Mouse (Mus musculus) left cerebral cortex, postnatal 36 days (tissue): ENCODE results near the gene Psmc4. TPM values are rescaled to one million over a fixed set of nuclear protein-coding genes. Genes with fewer than 3 reads are reported as not detected.
A peak's percentile ranks its signal among the peaks of the same experiment; 100 is the strongest.

ENCODE experiments used
- DNase-seq, 2 experiments: peaks; one replicate each; pipeline ENCODE4 v3.0.0; 2021 to 2022; ENCODE audit warnings: low spot score in 2 of 2, mixed read lengths in 1 of 2
- intact Hi-C: fragments of 180-260 bp; cut with DNase I; formaldehyde crosslinking; loops from one replicate; pipeline ENCODE4 v1.15.1; 2025
- total RNA-seq, 2 experiments: library from RNA; stranded (reverse); gene quantifications; 2 replicates each; pipeline ENCODE4 v1.2.3; 2021

The Psmc4 gene
- total RNA-seq: 100 to 1,000 TPM; 120 to 132 TPM

DNA sequence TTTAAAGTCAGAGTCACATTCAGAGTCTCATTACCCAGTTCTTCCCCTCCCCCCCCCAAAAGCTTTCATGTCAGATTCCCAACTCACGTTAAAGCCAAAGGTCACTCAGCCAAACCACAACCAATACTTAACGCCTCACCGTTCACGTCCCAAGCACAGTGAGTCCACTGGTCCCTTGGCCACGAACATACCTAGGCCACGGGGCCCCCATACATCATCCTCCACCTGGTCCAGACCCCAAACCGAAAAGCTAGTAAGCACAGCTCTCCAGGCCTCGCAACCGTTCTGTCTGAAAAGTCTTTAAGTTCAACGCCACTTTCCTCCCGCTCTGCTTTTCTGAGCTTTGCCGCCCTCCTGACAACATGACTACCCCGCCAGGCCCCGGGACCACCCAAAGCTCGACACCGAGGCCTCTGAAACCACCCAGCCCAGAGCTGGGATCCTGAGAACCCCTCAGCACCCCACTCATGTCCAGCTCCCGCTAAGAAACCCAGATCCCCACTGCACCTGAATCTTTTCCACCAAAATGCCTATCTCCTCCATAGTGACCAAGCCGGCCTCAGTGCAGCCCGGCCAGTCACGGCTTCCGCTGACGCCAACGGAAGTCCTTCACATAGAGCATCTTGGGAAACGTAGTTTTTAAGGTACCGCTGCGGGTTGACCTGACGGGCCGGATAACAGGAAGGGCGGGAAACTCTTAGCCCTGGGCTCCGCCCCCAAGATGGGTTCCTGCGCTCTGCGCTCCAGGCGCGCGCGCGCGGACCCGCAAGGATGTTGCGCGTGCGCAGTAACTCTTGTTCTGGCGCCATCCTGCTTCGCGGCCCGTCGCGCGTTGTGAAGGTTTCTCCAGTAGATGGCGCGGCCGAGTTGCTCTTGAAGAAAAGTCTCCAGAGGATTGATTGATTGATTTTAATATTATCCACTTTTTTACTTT lies at the start of gene Psmc4:
Gene Psmc4 (minus strand): TSS at position 626 of the 934 bp plus-strand sequence.
- peak; percentile 98 for DNase-seq
- intact Hi-C loops: loop anchor here (1.0 to 10.0 kb wide), 3 partner anchors 98 to 255 kb away; partner anchors contain the start of gene Dll3

DNA sequence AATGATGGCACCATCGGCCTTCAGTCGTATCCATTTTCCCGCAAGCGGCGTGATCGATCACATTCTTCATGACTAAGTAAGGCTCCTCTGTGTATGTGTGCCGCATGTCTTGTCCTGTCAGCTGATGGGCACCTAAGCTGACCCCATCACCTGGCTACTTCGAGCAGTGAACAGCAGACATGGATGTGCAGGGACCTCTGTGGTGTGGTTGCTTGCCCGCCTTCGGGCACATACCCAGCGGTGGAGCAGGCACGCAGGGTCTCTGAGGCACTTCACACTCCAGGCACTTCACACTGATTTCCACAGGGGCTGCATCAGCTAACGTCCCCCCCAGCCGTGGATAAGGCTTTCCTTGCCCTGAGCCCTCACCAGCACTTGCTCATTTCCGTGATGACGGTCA lies 49.2 kb upstream of the Psmc4 start:
- intact Hi-C loops: no loop called here
- no peak for DNase-seq

- intact Hi-C loops: no loop called here
- no peak for DNase-seq
These were observed 43.6 kb upstream of the Psmc4 start for GRCm38 (mm10) chr7:28093541-28093940.

DNA sequence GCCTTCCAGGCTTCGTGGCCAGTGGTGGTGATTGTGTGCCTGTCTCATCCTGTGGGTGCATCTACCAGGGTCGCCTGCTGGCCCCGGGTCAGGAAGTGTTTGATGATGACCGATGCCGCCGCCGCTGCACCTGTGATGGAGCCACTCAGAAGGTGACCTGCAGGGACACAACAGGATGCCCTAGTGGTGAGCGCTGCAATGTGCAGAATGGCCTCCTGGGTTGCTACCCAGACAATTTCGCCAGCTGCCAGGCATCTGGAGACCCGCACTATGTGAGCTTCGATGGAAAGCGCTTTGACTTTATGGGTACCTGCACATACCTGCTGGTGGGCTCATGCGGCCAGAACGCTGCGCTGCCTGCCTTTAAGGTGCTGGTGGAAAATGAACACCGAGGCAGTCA lies 36.3 kb upstream of the Psmc4 start:
- intact Hi-C loops: no loop called here
- DNase-seq: no peak

DNA sequence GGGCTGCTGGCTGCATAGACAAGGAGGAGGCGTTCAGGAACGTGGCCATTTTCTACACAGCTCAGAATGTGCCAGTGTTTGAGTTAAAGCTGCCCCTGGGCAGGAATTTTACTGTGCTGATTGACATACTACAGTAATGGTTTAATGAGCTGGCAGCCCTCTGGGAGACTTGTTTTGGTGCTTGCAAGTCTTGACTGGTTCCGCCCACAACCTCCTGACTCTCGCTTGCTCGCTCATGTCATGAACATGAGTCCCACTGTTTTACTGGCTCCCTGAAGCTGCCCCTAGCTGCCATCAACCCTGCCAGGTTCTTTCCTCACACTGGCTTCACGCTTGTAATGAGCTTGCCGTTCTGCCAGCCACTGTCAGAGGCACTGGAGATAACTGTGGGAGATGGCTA lies 34.3 kb upstream of the Psmc4 start:
- intact Hi-C loops: no loop called here
- peak; percentile 23 to 46 for DNase-seq

- intact Hi-C loops: no loop called here
- DNase-seq: no peak
These were observed 20.8 kb upstream of the Psmc4 start, which contains the start of gene Fcgbp for GRCm38 (mm10) chr7:28070531-28071298. Gene Fcgbp, plus strand, starts transcription at chr7:28071236.

- no peak for DNase-seq
- intact Hi-C loops: no loop called here
These were observed 19.8 kb upstream of the Psmc4 start for GRCm38 (mm10) chr7:28069546-28070172.

- intact Hi-C loops: no loop called here
- DNase-seq: no peak
These were observed 18.8 kb upstream of the Psmc4 start for GRCm38 (mm10) chr7:28068661-28069060.

DNA sequence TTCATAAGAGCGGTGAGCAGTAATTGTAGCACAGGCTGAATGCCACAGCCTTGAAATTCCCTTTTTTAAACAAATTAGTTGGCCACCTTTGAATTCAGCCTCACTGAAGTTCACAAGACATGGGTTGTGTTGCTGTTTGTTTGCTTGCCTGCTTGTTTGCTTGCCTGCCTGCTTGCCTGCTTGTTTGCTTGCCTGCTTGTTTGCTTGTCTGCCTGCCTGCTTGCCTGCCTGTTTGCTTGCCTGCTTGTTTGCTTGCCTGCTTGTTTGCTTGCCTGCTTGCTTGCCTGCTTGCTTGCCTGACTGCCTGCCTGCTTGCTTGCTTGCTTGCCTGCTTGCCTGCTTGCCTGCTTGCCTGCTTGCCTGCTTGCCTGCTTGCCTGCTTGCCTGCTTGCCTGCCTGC lies 10.1 kb upstream of the Psmc4 start:
- intact Hi-C loops: loop anchor here (10.0 kb wide), 1 partner anchor 245 kb away; the partner anchor contains the start of gene Dll3
- no peak for DNase-seq

DNA sequence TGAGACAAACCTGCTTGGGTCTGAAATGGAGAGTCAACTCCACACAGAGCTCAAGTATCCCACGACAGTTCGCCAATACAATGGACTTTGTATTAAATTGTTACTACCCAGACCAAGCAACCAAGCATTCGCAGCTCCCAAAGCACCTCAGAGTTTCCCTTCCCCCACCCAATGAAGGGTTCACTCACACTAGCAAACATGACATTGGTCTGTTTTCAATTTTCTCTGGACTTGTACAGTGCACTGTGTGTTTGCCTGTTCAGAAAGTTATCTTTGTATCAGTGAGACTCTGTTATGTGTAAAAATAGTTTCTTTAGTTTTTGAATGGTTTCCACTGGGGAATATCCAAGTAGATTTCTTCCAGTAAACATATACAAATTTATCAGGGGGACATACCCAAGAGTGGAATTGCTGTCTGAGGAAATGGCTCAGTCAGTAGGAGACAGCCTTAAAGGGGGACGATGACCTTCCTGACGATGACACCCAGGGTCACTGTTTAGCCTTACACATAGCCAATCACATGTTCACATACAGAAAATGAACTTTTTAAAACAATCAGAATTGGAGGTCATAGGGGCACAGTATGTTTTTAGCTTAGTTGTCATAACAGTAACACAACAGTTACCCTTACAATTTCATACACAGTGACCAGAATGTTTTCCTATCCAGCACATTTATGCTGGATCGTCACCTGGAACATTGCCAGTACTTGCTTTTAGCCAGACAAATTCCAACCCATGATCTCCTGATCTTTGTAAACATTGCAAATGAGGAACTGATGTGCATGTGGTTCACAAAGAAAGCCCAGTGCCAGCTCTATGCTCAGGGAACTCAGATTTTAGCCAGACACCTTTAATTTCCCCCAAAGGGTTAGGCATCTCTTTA lies 3.4 kb upstream of the Psmc4 start:
- intact Hi-C loops: loop anchor here (5.0 to 10.0 kb wide), 2 partner anchors 94 to 252 kb away; partner anchors contain the start of gene Dll3
- DNase-seq: no peak

DNA sequence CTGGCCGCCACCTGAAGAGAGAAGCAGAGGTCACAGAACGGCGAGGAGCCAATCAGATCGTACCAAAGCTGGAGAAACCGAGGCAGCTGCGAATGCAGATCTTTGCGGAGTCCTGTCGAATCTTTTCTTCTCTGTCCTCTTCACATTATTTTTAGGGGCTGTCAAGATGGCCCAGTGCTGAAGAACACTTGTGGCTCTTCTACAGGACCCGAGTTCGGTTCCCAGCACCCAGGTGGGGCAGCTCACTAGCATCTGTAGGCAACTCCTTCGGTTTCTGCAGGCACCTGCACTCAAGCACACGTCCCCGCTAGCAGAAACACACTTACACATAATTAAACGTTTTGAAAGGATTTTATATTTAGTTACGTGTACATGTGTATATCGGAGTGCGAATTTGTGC lies 683 bp upstream of the Psmc4 start:
- intact Hi-C loops: loop anchor here (1.0 to 10.0 kb wide), 3 partner anchors 97 to 254 kb away; partner anchors contain the start of gene Dll3
- no peak for DNase-seq

DNA sequence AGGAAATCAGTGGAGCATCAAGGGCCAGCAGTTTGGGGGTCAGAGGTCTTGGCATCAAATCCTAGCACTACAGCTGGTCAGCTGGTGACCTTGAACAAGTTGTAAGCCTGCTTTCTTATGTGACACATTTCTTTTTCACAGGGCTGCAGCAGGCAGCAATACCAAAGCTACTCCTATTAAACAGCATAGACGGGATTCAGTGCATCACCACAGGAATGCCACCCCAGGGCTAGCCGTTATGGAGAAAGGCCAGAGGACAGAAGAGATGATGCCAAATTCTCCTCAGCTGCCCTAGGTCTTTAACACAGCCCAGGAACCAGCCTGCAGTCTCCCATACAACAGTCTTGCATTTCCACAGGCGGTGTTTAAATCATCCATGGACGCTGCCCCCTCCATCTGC lies 5.4 kb downstream of the Psmc4 start:
- DNase-seq: no peak
- intact Hi-C loops: no loop called here

- DNase-seq: no peak
- intact Hi-C loops: no loop called here
These were observed 35.5 kb downstream of the Psmc4 start for GRCm38 (mm10) chr7:28014445-28014810.

GRCm38 (mm10) chr7:28013549-28014444 lies 36.1 kb downstream of the Psmc4 start, which contains the start of gene Zfp850:
Gene Zfp850, minus strand, starts transcription at chr7:28014115.
- DNase-seq: peak; percentile 82 to 83
- intact Hi-C loops: no loop called here

DNA sequence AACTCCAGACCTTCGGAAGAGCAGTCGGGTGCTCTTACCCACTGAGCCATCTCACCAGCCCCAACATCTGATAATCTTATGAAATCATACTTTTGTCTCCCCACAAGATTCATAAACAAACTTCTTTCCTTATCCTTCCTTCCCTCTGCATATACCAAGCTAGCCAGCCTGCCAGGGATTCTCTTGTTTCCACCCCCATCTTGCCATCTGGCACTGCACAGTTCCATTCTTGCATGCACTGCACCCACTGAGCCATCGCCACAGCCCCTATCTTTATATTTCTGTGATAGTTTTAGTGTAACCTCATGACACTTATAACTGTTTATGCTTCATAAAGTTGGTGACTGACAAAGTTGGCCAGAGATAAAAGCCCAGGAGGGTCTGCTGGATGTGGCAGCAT lies 39.6 kb downstream of the Psmc4 start:
- peak; percentile 17 to 43 for DNase-seq

More for the DNA sequence above, 39.6 kb downstream of the Psmc4 start:
- intact Hi-C loops: no loop called here
